Mouse (Mus musculus) CH12.LX (cell line): Measurements from ENCODE around the gene Pnmal2.

ENCODE experiments used
- CTCF ChIP-seq, 2 experiments: IDR thresholded peaks in 1 of 2; conservative IDR thresholded peaks in 1 of 2; 2 replicates each; pipeline ENCODE4 v1.5.1; 2011 to 2012; ENCODE audit warnings: low read depth in 2 of 2, low read length in 2 of 2, improper control_type of control experiment in 1 of 2, inconsistent platforms in 1 of 2, mild to moderate bottlenecking in 1 of 2, moderate library complexity in 1 of 2
- EP300 ChIP-seq: IDR thresholded peaks from 2 replicates; pipeline ENCODE4 v1.6.1; 2011; ENCODE audit warnings: low read length, improper control_type of control experiment
- HCFC1 ChIP-seq: IDR thresholded peaks from 2 replicates; pipeline ENCODE4 v1.6.1; 2012; ENCODE audit warnings: low read depth, mild to moderate bottlenecking, inconsistent platforms, low read length, improper control_type of control experiment
- IRF4 ChIP-seq: IDR thresholded peaks from 2 replicates; pipeline ENCODE4 v1.6.1; 2014; ENCODE audit warnings: low read depth, mild to moderate bottlenecking, inconsistent platforms, low read length, improper control_type of control experiment
- MEF2A ChIP-seq: IDR thresholded peaks from 2 replicates; pipeline ENCODE4 v1.6.1; 2014; ENCODE audit warnings: low read depth, mild to moderate bottlenecking, inconsistent platforms, low read length, improper control_type of control experiment, borderline replicate concordance
- MYC ChIP-seq: IDR thresholded peaks from 2 replicates; pipeline ENCODE4 v1.6.1; 2011; ENCODE audit warnings: low read depth, mild to moderate bottlenecking, improper control_type of control experiment, low read length
- NRF1 ChIP-seq: IDR thresholded peaks from 2 replicates; pipeline ENCODE4 v1.6.1; 2014; ENCODE audit warnings: low read depth, mild to moderate bottlenecking, inconsistent platforms, low read length, improper control_type of control experiment, moderate library complexity
- POLR2A ChIP-seq: IDR thresholded peaks from 2 replicates; pipeline ENCODE4 v1.6.1; 2011; ENCODE audit warnings: low read depth, mild to moderate bottlenecking, improper control_type of control experiment, low read length
- SMC3 ChIP-seq: IDR thresholded peaks from 2 replicates; pipeline ENCODE4 v1.6.1; 2011; ENCODE audit warnings: low read depth, low read length, improper control_type of control experiment
- TCF12 ChIP-seq: IDR thresholded peaks from 2 replicates; pipeline ENCODE4 v1.6.1; 2014; ENCODE audit warnings: low read depth, mild to moderate bottlenecking, inconsistent platforms, low read length, improper control_type of control experiment
- UBTF ChIP-seq: IDR thresholded peaks from 2 replicates; pipeline ENCODE4 v1.6.1; 2012; ENCODE audit warnings: low read depth, mild to moderate bottlenecking, inconsistent platforms, low read length, improper control_type of control experiment, moderate library complexity
- USF1 ChIP-seq: IDR thresholded peaks from 2 replicates; pipeline ENCODE4 v1.6.1; 2014; ENCODE audit warnings: low read depth, mild to moderate bottlenecking, inconsistent platforms, low read length, improper control_type of control experiment

DNA sequence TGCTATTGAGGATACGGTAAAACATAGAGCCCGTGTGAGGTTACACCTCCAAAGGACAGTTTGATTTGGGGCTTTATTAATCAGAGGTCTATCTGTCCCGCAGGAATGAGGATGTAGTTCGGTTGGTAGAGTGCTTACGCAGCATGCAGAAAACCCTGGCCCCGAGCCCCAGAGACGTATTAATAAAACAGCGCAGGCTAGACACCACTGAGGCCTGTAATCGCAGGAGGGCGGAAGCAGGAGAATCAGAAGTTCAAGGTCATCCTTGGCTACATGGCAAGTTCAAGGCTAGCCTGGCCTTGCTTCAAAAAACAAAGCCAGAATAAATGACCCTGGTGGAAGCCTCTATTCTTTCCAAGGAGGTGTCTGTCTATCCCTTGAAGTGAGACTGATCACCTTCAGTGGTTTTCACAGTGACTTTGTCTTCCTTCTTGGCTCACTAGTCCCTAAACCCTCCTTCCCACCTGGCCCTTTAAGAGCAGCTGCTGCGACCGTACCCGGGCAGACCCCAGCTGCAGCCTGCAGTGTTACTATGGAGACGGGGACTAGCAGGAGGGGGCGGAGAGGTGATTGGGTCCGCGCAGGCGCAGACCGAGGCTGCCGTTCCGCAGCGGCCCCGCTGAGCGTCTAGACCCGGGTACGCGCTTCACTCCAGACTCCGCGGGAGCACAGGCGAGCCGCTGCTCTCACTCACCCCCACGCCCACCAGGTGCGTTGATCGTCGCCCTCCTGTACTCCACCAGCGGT, at the start of gene Pnmal2:
- no peak for TF ChIP-seq HCFC1
- TF ChIP-seq CTCF (conservative IDR thresholded peaks at IDR 0.05 in 1 of 2, IDR thresholded peaks at IDR 0.05 in 1 of 2; ENCODE audit: low read depth in 2 of 2, low read length in 2 of 2), result no peak
- TF ChIP-seq IRF4, result no peak
- no peak for TF ChIP-seq MYC
- TF ChIP-seq EP300, result no peak
- no peak for TF ChIP-seq UBTF
- TF ChIP-seq TCF12, result no peak
- TF ChIP-seq USF1, result no peak
- peak; percentile 80 for TF ChIP-seq NRF1
- TF ChIP-seq POLR2A, result 0 out of 2 replicates have a peak, but pooled peaks have one; percentile 25
- no peak for TF ChIP-seq SMC3
- TF ChIP-seq MEF2A, result no peak
